Mouse (Mus musculus): ENCODE results near the gene Pkp4. TPM values are rescaled to one million over a fixed set of nuclear protein-coding genes. Genes with fewer than 3 reads are reported as not detected.

The Pkp4 gene
- total and polyA plus RNA-seq, 3 experiments = not detected

- Histone ChIP-seq H3K27me3 (ENCODE audit: control insufficient read depth in 1 of 2, insufficient read depth in 2 of 2, low read length in 2 of 2) (no peaks in the 10 kb centered on the region), H3K9me3 (replicated peaks; ENCODE audit: insufficient read depth, low read length) (no peaks in the 10 kb centered on the region), H3K36me3 (ENCODE audit: control insufficient read depth in 1 of 2, insufficient read depth in 2 of 2, low read length in 2 of 2) (no peaks in the 10 kb centered on the region)
Observed at GRCm38 (mm10) chr2:59219997-59220789, 59.5 kb downstream of the Pkp4 start.

GRCm38 (mm10) chr2:59226383-59226782, 65.7 kb downstream of the Pkp4 start:
- DNase-seq (ENCODE audit: low read depth, low spot score) = no peak
- Histone ChIP-seq H3K36me3 (ENCODE audit: control insufficient read depth in 1 of 2, insufficient read depth in 2 of 2, low read length in 2 of 2) (no peaks in the 10 kb centered on the region), H3K27me3 (ENCODE audit: control insufficient read depth in 1 of 2, insufficient read depth in 2 of 2, low read length in 2 of 2) (no peaks in the 10 kb centered on the region), H3K9me3 (replicated peaks; ENCODE audit: insufficient read depth, low read length) (no peaks in the 10 kb centered on the region), H3K79me2 (ENCODE audit: control insufficient read depth, insufficient read depth, low read length, poor library complexity) (no peaks in the 10 kb centered on the region), H3K9ac (ENCODE audit: control insufficient read depth, low read depth, low read length, poor library complexity, severe bottlenecking) (no peak overlapping the region), H3K4me1 (ENCODE audit: control insufficient read depth in 1 of 2, insufficient read depth in 2 of 2, low read length in 2 of 2) (no peaks in the 10 kb centered on the region), H3K27ac (ENCODE audit: control insufficient read depth, low read depth, low read length) (no peak overlapping the region), H3K4me3 (ENCODE audit: control insufficient read depth in 1 of 2, insufficient read depth in 1 of 2, low read depth in 2 of 2, low read length in 2 of 2) (no peak overlapping the region)
- TF ChIP-seq EP300 (IDR thresholded peaks at IDR 0.05; ENCODE audit: low read depth in 1 of 2, low read length in 2 of 2) (no peak), USF2 (IDR thresholded peaks at IDR 0.05; ENCODE audit: borderline replicate concordance in 1 of 2, insufficient read depth in 1 of 2, low read depth in 1 of 2, low read length in 2 of 2) (no peak), E2F4 (IDR thresholded peaks at IDR 0.05; ENCODE audit: borderline replicate concordance, low read depth, low read length) (no peak), MYC (IDR thresholded peaks at IDR 0.05; ENCODE audit: low read depth, low read length) (no peak), CTCF (IDR thresholded peaks at IDR 0.05 in 2 of 3, conservative IDR thresholded peaks at IDR 0.05 in 1 of 3; ENCODE audit: control insufficient read depth in 1 of 3, insufficient read depth in 1 of 3, low read depth in 2 of 3, low read length in 3 of 3, poor library complexity in 1 of 3, severe bottlenecking in 1 of 3) (no peak), CHD1 (IDR thresholded peaks at IDR 0.05; ENCODE audit: low read depth, low read length) (no peak), NELFE (IDR thresholded peaks at IDR 0.05; ENCODE audit: low read depth, low read length) (no peak), GABPA (IDR thresholded peaks at IDR 0.05; ENCODE audit: low read depth, low read length) (no peak), MAFK (IDR thresholded peaks at IDR 0.05; ENCODE audit: borderline replicate concordance, low read depth, low read length) (no peak), JUND (IDR thresholded peaks at IDR 0.05; ENCODE audit: low read depth, low read length) (no peak), MYB (IDR thresholded peaks at IDR 0.05; ENCODE audit: low read depth, low read length) (no peak), HCFC1 (IDR thresholded peaks at IDR 0.05; ENCODE audit: low read depth, low read length) (no peak), GATA1 (IDR thresholded peaks at IDR 0.05; ENCODE audit: low read depth, low read length) (no peak), POLR2AphosphoS5 (IDR thresholded peaks at IDR 0.05; ENCODE audit: borderline replicate concordance, low read depth, low read length) (no peak), SIN3A (IDR thresholded peaks at IDR 0.05; ENCODE audit: low read length) (no peak), BHLHE40 (IDR thresholded peaks at IDR 0.05; ENCODE audit: borderline replicate concordance, low read depth, low read length) (no peak), MAZ (IDR thresholded peaks at IDR 0.05; ENCODE audit: low read depth, low read length) (no peak), TCF12 (IDR thresholded peaks at IDR 0.05; ENCODE audit: low read depth, low read length) (no peak), RAD21 (IDR thresholded peaks at IDR 0.05; ENCODE audit: low read depth, low read length) (no peak)

More at GRCm38 (mm10) chr2:59219997-59220789, 59.5 kb downstream of the Pkp4 start:
- H3K4me3 ChIP-seq (ENCODE audit: control insufficient read depth in 1 of 2, insufficient read depth in 1 of 2, low read depth in 2 of 2, low read length in 2 of 2) = no peak overlapping the region
- no peak overlapping the region for H3K9ac ChIP-seq (ENCODE audit: control insufficient read depth, low read depth, low read length, poor library complexity, severe bottlenecking)
- no peak for DNase-seq (ENCODE audit: low read depth, low spot score)
- H3K27ac ChIP-seq (ENCODE audit: control insufficient read depth, low read depth, low read length) = no peak overlapping the region
- TF ChIP-seq POLR2AphosphoS2 (IDR thresholded peaks at IDR 0.05; ENCODE audit: low read length) (no peak), HCFC1 (IDR thresholded peaks at IDR 0.05; ENCODE audit: low read depth, low read length) (no peak), RAD21 (IDR thresholded peaks at IDR 0.05; ENCODE audit: low read depth, low read length) (no peak), CHD1 (IDR thresholded peaks at IDR 0.05; ENCODE audit: low read depth, low read length) (no peak), KAT2A (conservative IDR thresholded peaks at IDR 0.05; ENCODE audit: low read depth, low read length) (no peak), MAX (IDR thresholded peaks at IDR 0.05; ENCODE audit: low read length) (no peak), MAFK (IDR thresholded peaks at IDR 0.05; ENCODE audit: borderline replicate concordance, low read depth, low read length) (no peak), USF2 (IDR thresholded peaks at IDR 0.05; ENCODE audit: borderline replicate concordance in 1 of 2, insufficient read depth in 1 of 2, low read depth in 1 of 2, low read length in 2 of 2) (no peak), TCF12 (IDR thresholded peaks at IDR 0.05; ENCODE audit: low read depth, low read length) (no peak), RCOR1 (IDR thresholded peaks at IDR 0.05; ENCODE audit: low read depth, low read length) (no peak), GATA1 (IDR thresholded peaks at IDR 0.05; ENCODE audit: low read depth, low read length) (no peak), TAL1 (IDR thresholded peaks at IDR 0.05; ENCODE audit: low read length) (no peak), NRF1 (IDR thresholded peaks at IDR 0.05; ENCODE audit: insufficient read depth, low read depth, low read length, poor library complexity, severe bottlenecking) (no peak), MEF2A (IDR thresholded peaks at IDR 0.05; ENCODE audit: extremely low read depth, insufficient replicate concordance, low read depth, low read length, poor library complexity, severe bottlenecking) (no peak), ZKSCAN1 (IDR thresholded peaks at IDR 0.05; ENCODE audit: low read depth, low read length) (no peak), SMC3 (IDR thresholded peaks at IDR 0.05; ENCODE audit: low read depth, low read length) (no peak)
- H3K4me1 ChIP-seq (ENCODE audit: control insufficient read depth in 1 of 2, insufficient read depth in 2 of 2, low read length in 2 of 2) = no peaks in the 10 kb centered on the region
- no peaks in the 10 kb centered on the region for H3K79me2 ChIP-seq (ENCODE audit: control insufficient read depth, insufficient read depth, low read length, poor library complexity)
